Mouse (Mus musculus) neural tube, embryonic 12.5 days (tissue): ENCODE results near the gene Pde2a. TPM values are rescaled to one million over a fixed set of nuclear protein-coding genes. Genes with fewer than 3 reads are reported as not detected.
A peak's percentile ranks its signal among the peaks of the same experiment; 100 is the strongest.

Experiments used
- ATAC-seq: fragments of 200-750 bp; cut with Nextera tagmentation; 2 replicates; pipeline ENCODE4 v1.8.0; 2017; ENCODE audit warnings: low read depth, mild to moderate bottlenecking, moderate TSS enrichment, moderate library complexity; ENCODE audit not compliant: low FRiP score
- H3K27ac ChIP-seq: fragments of 300-500 bp; sonication (generic); 2 replicates; pipeline ENCODE4 v1.5.1; 2016
- H3K27me3 ChIP-seq: fragments of 300-500 bp; sonication (generic); replicated peaks from 2 replicates; pipeline ENCODE4 v1.6.1; 2016; ENCODE audit warnings: mild to moderate bottlenecking
- H3K36me3 ChIP-seq: fragments of 300-500 bp; sonication (generic); 2 replicates; pipeline ENCODE4 v1.6.1; 2016; ENCODE audit warnings: mild to moderate bottlenecking
- H3K4me1 ChIP-seq: fragments of 300-500 bp; sonication (generic); 2 replicates; pipeline ENCODE4 v1.6.1; 2016
- H3K4me2 ChIP-seq: fragments of 300-500 bp; sonication (generic); replicated peaks from 2 replicates; pipeline ENCODE4 v1.6.1; 2016; ENCODE audit warnings: mild to moderate bottlenecking
- H3K4me3 ChIP-seq: fragments of 300-500 bp; sonication (generic); 2 replicates; pipeline ENCODE4 v1.5.1; 2016
- H3K9ac ChIP-seq: fragments of 300-500 bp; sonication (generic); 2 replicates; pipeline ENCODE4 v1.6.1; 2016; ENCODE audit warnings: mild to moderate bottlenecking
- H3K9me3 ChIP-seq: fragments of 300-500 bp; sonication (generic); 2 replicates; pipeline ENCODE4 v1.6.1; 2016; ENCODE audit warnings: mild to moderate bottlenecking
- WGBS: fragments of 180-500 bp; shearing (Covaris S2); methylation state at CpG from one replicate; pipeline ENCODE4 v1.1.7; 2016; 5-methylcytosine and 5-hydroxymethylcytosine counted together
- polyA plus RNA-seq: library from polyadenylated mRNA; unstranded; fragments of >200 nt; fragmentation: Nextera tagmentation; extraction: Ambion mirVana; gene quantifications from 2 replicates; pipeline ENCODE4 v1.2.1, GENCODE M21; 2016

Pde2a gene
- polyA plus RNA-seq, 1 experiment from 2014 or later: 40.0 TPM

- Histone ChIP-seq H3K27ac (no peak overlapping the region), H3K36me3 (no peaks in the 10 kb centered on the region)
- ATAC-seq: 0 out of 2 replicates have a peak, but pooled peaks have one; percentile 2
These were observed 8.7 kb upstream of the Pde2a start for GRCm38 (mm10) chr7:101412796-101413195.

GRCm38 (mm10) chr7:101414209-101414608, 7.3 kb upstream of the Pde2a start:
- Histone ChIP-seq H3K4me3 (no peak overlapping the region), H3K4me2 (no peak overlapping the region), H3K9me3 (no peaks in the 10 kb centered on the region), H3K4me1 (peaks cover 16% of the 10 kb centered on the region), H3K36me3 (no peaks in the 10 kb centered on the region), H3K9ac (no peak overlapping the region), H3K27me3 (peaks cover 17% of the 10 kb centered on the region; the same call in 1 of the 2 replicates), H3K27ac (no peak overlapping the region)
- no peak for ATAC-seq
- WGBS: 48% methylated on average over 4 of the region's 4 CpGs

More at GRCm38 (mm10) chr7:101412796-101413195, 8.7 kb upstream of the Pde2a start:
- Histone ChIP-seq H3K4me2 (no peak overlapping the region), H3K27me3 (peaks cover 9% of the 10 kb centered on the region; the same call in 1 of the 2 replicates), H3K4me3 (no peak overlapping the region), H3K4me1 (peaks cover 16% of the 10 kb centered on the region), H3K9me3 (no peaks in the 10 kb centered on the region), H3K9ac (no peak overlapping the region)

GRCm38 (mm10) chr7:101414661-101415511, 6.6 kb upstream of the Pde2a start:
- H3K27me3 ChIP-seq: peaks cover 18% of the 10 kb centered on the region; the same call in 1 of the 2 replicates
- peak overlapping the region; percentile 12; the same call in 1 of the 2 replicates for H3K4me2 ChIP-seq
- H3K9me3 ChIP-seq: no peaks in the 10 kb centered on the region
- H3K27ac ChIP-seq: no peak overlapping the region
- H3K4me3 ChIP-seq: no peak overlapping the region
- 26% methylated on average over 7 of the region's 7 CpGs for WGBS
- no peaks in the 10 kb centered on the region for H3K36me3 ChIP-seq
- H3K4me1 ChIP-seq: peaks cover 16% of the 10 kb centered on the region
- ATAC-seq: peak; percentile 64
- H3K9ac ChIP-seq: no peak overlapping the region

- H3K9ac ChIP-seq: no peak overlapping the region
- H3K27me3 ChIP-seq: peaks cover 25% of the 10 kb centered on the region
- no peak overlapping the region for H3K27ac ChIP-seq
- no peaks in the 10 kb centered on the region for H3K36me3 ChIP-seq
- H3K4me1 ChIP-seq: peaks cover 19% of the 10 kb centered on the region
- H3K4me3 ChIP-seq: no peak overlapping the region
- H3K9me3 ChIP-seq: no peaks in the 10 kb centered on the region
- ATAC-seq: peak; percentile 30; the same call in 1 of the 2 replicates
- peak overlapping the region; percentile 12; the same call in 1 of the 2 replicates for H3K4me2 ChIP-seq
- 42% methylated on average over 8 of the region's 8 CpGs for WGBS
These were observed 5.9 kb upstream of the Pde2a start for GRCm38 (mm10) chr7:101415512-101416100.

- WGBS: 66% methylated on average over 5 of the region's 5 CpGs
- H3K27me3 ChIP-seq: peaks cover 31% of the 10 kb centered on the region
- no peaks in the 10 kb centered on the region for H3K36me3 ChIP-seq
These were observed 5.1 kb upstream of the Pde2a start for GRCm38 (mm10) chr7:101416391-101416790.

GRCm38 (mm10) chr7:101419013-101419770, 2.3 kb upstream of the Pde2a start:
- Histone ChIP-seq H3K36me3 (no peaks in the 10 kb centered on the region), H3K4me1 (peaks cover 19% of the 10 kb centered on the region), H3K4me2 (peak overlapping the region; percentile 38), H3K27ac (no peak overlapping the region), H3K9ac (no peak overlapping the region), H3K4me3 (no peak overlapping the region), H3K9me3 (no peaks in the 10 kb centered on the region), H3K27me3 (peaks cover 37% of the 10 kb centered on the region)
- no peak for ATAC-seq
- 4% methylated on average over 27 of the region's 27 CpGs for WGBS

More at GRCm38 (mm10) chr7:101416391-101416790, 5.1 kb upstream of the Pde2a start:
- Histone ChIP-seq H3K4me2 (no peak overlapping the region), H3K27ac (no peak overlapping the region), H3K9me3 (no peaks in the 10 kb centered on the region), H3K4me3 (no peak overlapping the region), H3K4me1 (peaks cover 19% of the 10 kb centered on the region), H3K9ac (no peak overlapping the region)
- ATAC-seq: no peak

- Histone ChIP-seq H3K4me2 (peak overlapping the region; percentile 49), H3K4me3 (peak overlapping the region; percentile 15; the same call in 1 of the 2 replicates), H3K9me3 (no peaks in the 10 kb centered on the region), H3K9ac (peak overlapping the region; percentile 21; the same call in 1 of the 2 replicates), H3K4me1 (0 out of 2 replicates have a peak, but pooled peaks cover 3% of the 10 kb centered on the region), H3K27ac (no peak overlapping the region), H3K36me3 (no peaks in the 10 kb centered on the region), H3K27me3 (peaks cover 34% of the 10 kb centered on the region)
- ATAC-seq: no peak; the same call in 1 of the 2 replicates
- 31% methylated on average over 3 of the region's 3 CpGs for WGBS
These were observed 578 bp downstream of the Pde2a start for GRCm38 (mm10) chr7:101422069-101422468.

- H3K4me2 ChIP-seq: peak overlapping the region; percentile 49
These were observed 1.2 kb downstream of the Pde2a start for GRCm38 (mm10) chr7:101422646-101423045.

GRCm38 (mm10) chr7:101423970-101424369, 2.5 kb downstream of the Pde2a start:
- Histone ChIP-seq H3K36me3 (no peaks in the 10 kb centered on the region), H3K9ac (no peak overlapping the region), H3K4me2 (peak overlapping the region; percentile 49; the same call in 1 of the 2 replicates), H3K9me3 (no peaks in the 10 kb centered on the region), H3K4me1 (0 out of 2 replicates have a peak, but pooled peaks cover 3% of the 10 kb centered on the region), H3K27me3 (peaks cover 21% of the 10 kb centered on the region), H3K4me3 (no peak overlapping the region), H3K27ac (no peak overlapping the region)
- no peak for ATAC-seq
- 74% methylated on average over 6 of the region's 6 CpGs for WGBS

More at GRCm38 (mm10) chr7:101422646-101423045, 1.2 kb downstream of the Pde2a start:
- Histone ChIP-seq H3K36me3 (no peaks in the 10 kb centered on the region), H3K27ac (no peak overlapping the region), H3K9me3 (no peaks in the 10 kb centered on the region), H3K27me3 (peaks cover 29% of the 10 kb centered on the region), H3K4me1 (0 out of 2 replicates have a peak, but pooled peaks cover 3% of the 10 kb centered on the region), H3K4me3 (no peak overlapping the region), H3K9ac (no peak overlapping the region)
- ATAC-seq: no peak
- WGBS: 78% methylated on average over 8 of the region's 8 CpGs

- Histone ChIP-seq H3K9me3 (no peaks in the 10 kb centered on the region), H3K4me3 (no peak overlapping the region), H3K27me3 (0 out of 2 replicates have a peak, but pooled peaks cover 3% of the 10 kb centered on the region), H3K27ac (no peak overlapping the region), H3K4me1 (no peaks in the 10 kb centered on the region), H3K36me3 (no peaks in the 10 kb centered on the region), H3K9ac (no peak overlapping the region), H3K4me2 (no peak overlapping the region)
- ATAC-seq: no peak
- WGBS: 79% methylated on average over 8 of the region's 8 CpGs
These were observed 5.2 kb downstream of the Pde2a start for GRCm38 (mm10) chr7:101426692-101427091.

GRCm38 (mm10) chr7:101427736-101428135, 6.2 kb downstream of the Pde2a start:
- no peak overlapping the region for H3K4me3 ChIP-seq
- no peak overlapping the region for H3K4me2 ChIP-seq
- no peaks in the 10 kb centered on the region for H3K4me1 ChIP-seq
- no peaks in the 10 kb centered on the region for H3K27me3 ChIP-seq
- no peak overlapping the region for H3K9ac ChIP-seq
- no peaks in the 10 kb centered on the region for H3K9me3 ChIP-seq
- no peaks in the 10 kb centered on the region for H3K36me3 ChIP-seq
- no peak for ATAC-seq
- 23% methylated on average over 2 of the region's 2 CpGs for WGBS
- H3K27ac ChIP-seq: no peak overlapping the region
